Mouse (Mus musculus) small intestine, adult 2 months (tissue): ENCODE measurements around the gene Mtmr4.

Experiments used
- CTCF ChIP-seq: fragments of 200-500 bp; IDR thresholded peaks from 2 replicates; pipeline ENCODE4 v1.5.1; 2012; ENCODE audit warnings: low read depth, mild to moderate bottlenecking, control low read depth, inconsistent platforms, low read length, moderate library complexity, mixed read lengths; ENCODE audit not compliant: insufficient replicate concordance, insufficient read length; ENCODE audit errors: extremely low read depth
- POLR2A ChIP-seq: fragments of 200-500 bp; IDR thresholded peaks from 2 replicates; pipeline ENCODE4 v1.6.1; 2012; ENCODE audit warnings: low read depth, mild to moderate bottlenecking, control low read depth, inconsistent platforms, low read length, moderate library complexity

DNA sequence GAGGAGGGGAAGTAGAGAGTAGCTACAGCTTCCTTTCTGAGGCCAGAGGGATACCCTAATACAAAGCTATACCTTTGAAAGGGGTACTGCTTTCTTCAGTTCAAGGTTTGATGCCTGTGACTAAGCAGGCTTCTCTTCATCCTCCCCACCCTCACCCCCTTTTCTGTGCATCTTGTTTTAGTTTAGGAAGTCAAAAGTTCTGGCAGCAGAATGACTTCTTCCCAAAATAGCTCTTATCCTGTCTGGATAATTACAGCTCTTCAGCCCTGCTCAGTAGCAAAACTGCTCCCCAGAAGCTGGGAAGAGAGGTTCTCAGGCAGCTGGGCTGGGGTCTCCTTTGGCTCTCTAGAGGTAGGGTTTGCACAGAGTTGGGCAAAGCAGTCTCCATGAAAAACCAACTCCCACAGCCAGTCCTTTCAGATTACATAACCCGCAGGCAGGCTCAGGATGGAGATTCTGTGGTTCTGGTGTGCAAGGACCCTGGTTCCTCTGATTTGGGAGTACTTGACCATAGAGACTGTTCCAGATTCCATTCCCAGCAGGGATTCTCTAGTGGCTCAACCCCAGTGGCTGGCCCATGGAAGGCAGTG, 20.5 kb upstream of the Mtmr4 start:
- TF ChIP-seq CTCF (no peak), POLR2A (no peak)
